Mouse (Mus musculus) 3134 (cell line): ENCODE results near the gene Gm42417.
A peak's percentile ranks its signal among the peaks of the same experiment; 100 is the strongest.

Experiments used
- DNase-seq: peaks from one replicate; pipeline ENCODE4 v3.0.0-alpha.2; 2011; ENCODE audit warnings: low spot score; ENCODE audit not compliant: insufficient read length; ENCODE audit errors: extremely low read depth

The Gm42417 gene

DNA sequence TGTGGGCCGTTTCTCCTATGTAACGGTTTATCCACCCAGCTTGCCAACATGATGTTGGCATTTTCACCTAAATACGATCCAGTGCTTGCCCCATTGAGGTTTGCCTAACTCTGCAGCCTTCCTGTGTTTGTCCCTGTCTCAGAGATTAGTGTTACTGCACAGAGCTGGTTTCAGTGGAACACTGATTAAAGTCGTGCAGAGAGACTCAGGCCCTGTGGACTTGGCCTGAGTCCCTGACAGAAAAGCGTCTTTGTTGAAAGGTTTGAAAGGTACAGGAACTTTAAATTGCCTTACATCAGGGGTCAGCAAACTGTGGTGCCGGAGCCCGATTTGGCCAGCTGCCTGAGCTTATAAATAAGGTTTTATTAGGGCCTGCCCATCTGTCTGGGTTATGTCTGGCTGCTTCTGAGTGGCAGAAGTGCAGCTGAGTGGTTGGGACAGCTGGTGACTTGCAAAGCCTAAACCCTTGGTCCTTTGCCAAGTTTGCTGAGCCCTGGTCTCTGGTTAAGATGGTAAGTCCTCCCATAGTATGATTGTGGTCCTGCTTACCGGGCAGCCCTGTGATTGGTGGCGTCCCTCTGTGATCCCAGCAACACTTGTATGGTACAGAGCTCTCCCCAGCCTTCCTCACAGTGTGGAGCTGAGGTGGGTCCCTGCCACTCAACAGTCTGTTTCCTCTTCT lies 15.8 kb downstream of the Gm42417 start:
- DNase-seq: no peak

DNA sequence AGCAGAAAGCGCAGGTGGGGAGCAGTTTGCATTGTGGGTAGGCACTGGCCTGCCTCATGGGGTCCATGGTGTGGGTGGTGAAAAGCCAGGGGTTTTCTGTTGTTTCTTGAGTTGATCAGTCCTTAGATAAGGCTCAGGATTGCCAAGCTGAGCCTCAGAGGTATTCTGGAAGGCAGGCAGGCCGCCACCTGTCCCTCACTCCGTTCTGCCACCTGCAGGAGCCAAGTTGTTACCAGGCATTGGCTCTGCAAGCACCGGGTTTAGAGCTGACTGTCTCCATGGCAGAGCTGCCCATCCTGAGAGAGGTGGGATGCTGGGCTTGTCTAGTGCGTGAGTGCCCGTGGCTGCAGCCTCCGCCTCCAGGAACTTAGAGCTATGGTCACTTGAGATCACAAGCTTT lies 17.0 kb downstream of the Gm42417 start:
- no peak for DNase-seq

DNA sequence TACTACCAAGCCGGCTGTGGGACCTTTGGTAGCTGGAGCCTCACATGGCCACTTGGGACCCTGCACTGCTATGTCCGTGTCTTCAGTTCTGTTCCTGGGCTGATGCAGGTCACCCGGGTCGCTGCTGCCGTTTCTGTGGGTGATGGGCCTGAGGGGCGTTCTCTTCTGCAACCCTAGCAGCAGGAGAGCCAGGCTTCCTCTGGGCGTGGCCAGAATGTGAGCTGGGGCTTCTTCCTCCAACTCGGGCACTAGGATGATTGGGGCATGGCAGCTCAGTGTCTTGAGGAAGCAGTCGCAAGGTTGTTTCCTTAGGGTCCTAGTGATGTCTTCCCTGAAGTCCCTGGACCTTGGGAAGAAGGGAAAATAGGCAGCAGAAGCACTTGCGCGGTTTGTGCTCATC lies 19.6 kb downstream of the Gm42417 start:
- DNase-seq: no peak

DNA sequence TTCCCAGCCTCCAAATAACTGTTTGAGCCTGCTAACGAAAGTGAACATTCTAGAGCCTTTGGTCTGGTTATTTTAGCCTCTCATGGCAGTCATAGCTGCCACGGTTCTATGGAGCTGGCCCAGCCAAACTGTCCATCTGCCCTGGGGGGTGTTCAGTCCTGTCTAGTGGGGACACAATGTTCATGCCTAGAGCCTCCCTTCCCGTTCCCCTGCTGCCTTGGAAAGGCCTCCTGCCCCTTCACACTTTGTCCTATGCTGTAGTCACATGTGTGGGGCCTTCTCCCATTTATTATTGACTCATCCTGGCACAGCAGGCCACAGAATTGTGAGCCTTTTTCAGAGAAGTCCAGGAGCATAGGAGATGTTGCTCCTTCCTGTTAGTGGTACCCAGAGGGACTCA lies 21.0 kb downstream of the Gm42417 start:
- DNase-seq: no peak

DNA sequence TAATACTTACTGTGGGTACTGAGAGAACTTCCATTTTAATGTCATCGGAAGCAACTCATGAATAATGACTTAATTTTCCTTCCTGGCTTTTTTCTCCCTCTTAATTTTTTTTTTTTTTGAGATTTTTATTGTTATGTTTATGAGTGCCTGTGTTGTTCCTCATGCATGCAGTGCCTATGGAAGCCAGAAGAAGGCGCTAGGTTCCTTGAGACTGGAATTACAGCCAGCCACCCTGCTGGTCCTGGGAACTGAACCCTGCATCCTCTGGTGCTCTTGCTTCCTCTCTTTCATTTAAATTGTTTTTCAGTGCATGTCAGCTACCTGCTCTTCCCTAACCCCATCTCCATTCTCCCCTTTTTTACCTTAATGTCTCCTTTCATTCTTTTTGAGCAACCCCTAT lies 25.5 kb downstream of the Gm42417 start:
- no peak for DNase-seq

DNA sequence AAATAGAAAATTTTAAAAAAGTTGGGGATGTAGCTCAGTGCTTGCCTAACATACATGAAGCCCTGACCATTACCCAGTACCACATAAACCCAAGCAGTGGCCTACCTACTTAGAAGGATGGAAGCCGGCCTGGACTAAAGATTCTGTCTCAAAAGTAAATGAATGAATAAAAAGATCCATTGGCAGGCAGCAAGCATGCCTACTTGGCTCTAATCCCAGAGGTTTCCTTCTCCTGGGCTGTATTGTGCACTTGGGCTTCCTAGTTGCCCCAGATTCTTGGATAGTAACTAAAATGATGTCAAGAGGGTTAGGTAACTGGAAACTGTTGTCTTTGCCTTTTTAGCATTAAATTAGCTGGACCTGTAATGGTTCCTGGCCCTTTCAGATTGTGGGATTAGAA lies 25.9 kb downstream of the Gm42417 start:
- DNase-seq: no peak

DNA sequence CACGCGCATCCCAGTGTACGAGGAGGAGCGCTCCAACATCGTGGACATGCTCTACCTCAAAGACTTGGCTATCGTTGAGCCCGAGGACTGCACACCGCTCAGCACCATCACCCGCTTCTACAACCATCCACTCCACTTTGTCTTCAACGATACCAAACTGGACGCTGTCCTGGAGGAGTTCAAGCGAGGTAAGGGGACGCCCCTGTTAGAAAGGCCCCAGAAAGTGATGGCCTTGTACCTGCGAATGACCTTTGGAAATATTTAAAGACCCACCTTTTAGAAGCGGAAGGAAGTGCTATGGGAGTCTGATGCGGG lies 26.3 kb downstream of the Gm42417 start:
- DNase-seq: no peak

DNA sequence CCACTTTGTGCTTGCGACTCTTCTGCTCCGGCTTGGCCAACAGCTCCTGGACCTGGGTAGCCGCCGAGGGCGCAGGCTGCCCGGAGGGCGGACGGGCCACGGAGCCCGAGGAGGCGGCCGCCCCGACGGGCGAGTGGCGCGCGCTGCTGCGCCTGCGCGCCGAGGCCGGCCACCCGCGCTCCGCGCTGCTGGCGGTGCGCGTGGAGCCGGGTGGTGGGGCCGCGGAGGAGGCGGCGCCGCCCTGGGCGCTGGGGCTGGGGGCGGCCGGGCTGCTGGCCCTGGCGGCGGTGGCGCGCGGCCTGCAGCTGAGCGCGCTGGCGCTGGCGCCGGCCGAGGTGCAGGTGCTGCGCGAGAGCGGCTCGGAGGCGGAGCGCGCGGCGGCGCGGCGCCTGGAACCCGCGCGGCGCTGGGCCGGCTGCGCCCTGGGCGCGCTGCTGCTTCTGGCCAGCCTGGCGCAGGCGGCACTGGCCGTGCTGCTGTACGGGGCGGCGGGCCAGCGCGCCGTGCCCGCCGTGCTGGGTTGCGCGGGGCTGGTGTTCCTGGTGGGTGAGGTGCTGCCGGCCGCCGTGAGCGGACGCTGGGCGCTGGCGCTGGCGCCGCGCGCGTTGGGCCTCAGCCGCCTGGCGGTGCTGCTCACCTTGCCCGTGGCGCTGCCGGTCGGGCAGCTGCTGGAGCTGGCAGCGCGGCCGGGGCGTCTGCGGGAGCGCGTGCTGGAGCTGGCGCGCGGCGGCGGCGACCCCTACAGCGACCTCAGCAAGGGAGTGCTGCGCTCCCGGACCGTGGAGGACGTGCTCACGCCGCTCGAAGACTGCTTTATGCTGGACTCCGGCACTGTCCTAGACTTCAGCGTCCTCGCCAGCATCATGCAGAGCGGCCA lies 26.9 kb downstream of the Gm42417 start:
- DNase-seq: peak; percentile 72

DNA sequence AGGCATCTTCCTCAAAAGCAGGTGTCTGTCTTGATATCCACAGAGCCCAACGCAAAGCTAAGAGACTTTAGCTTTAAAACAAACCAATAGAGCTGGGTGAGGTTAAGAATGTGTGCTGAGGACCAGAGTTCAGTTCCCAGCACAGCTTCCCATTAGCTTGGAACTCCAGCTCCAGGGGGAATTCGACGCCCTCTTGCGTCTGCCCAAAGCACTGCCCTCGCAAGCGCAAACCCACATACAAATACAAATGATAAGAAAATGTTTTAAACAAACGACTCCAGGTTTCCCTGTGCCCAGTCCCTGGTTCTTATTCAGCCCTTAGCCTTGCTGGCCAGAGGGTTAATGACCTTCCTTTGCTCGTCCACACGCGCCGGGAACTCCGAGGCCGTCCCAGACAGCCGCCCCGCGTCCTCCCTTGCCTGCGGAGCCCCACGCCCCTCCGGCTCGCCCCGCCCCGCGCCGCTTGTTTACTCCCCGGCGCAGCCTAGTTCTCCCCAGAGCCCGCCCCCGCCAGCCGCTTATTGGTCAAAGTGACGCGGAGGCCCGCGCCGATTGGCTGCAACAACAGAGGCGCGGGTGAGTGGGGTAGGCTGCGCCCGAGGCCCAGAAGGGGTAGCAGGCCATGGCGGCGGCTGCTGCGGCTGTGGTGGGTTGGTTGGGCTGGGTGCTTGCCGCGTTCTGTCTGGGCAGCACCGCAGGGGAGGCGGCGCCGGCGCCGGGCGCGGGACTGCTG lies 27.8 kb downstream of the Gm42417 start, which contains the start of gene Cnnm3:
TSS of gene Cnnm3 (plus strand) at position 579 of the 733 bp plus-strand sequence.
- DNase-seq: peak; percentile 98

DNA sequence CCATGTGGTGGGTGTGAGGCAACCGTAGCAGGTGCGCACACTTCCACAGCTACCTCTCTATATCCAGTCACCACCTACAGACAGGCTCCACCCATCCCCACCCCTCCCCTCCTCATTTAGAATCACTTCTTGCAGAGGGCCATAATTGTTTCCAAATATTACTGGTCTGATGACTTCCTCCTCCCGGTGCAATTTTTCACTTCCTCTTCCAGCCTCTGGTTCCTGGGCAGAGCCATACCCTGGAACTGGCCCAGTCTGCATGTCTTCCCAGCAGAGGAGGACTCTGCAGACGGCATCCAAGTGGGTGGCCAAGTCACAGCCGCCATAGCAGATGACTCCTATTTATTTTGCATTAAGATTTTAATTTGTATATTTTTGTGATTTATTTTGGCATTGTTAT lies 31.0 kb downstream of the Gm42417 start:
- DNase-seq: no peak

DNA sequence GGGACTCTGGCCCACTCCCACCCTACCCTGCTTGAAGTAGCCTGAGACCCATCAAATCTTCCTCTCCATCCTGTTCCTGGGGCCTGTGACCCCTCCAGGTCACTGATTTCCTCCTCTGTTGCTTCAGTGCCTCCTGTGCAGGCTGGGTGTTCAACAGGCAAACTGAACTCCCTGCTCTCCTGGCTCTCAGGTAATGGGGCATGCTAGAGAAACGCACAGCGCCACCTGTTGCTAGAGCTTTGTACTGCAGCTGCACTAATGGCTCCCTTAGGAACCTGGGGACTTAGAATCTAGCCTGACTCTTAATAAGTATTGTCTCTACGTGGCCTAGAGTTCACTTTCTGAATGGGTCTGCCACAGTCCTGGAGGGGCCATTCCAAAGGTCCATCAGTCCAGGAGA lies 38.0 kb downstream of the Gm42417 start:
- DNase-seq: no peak

DNA sequence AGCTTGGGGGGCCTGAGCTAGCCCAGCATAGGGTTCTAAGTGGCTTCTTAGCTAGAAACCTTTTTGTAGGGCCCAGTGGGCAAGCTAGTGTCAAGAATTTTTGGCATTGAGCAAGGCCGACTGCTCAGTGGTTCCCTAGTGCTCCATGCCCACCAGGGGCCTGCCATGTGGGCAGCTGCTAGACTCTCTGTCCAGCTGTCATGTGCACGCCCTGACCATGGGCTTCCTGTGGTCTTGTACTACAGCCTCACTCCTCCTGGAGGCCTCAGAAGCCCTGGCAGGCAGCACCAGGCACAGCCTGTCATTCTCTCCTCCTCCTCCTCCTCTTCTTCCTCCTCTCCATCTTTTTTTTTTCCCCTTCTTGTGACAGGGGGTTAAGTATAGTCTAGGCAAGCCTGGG lies 41.9 kb downstream of the Gm42417 start:
- no peak for DNase-seq

DNA sequence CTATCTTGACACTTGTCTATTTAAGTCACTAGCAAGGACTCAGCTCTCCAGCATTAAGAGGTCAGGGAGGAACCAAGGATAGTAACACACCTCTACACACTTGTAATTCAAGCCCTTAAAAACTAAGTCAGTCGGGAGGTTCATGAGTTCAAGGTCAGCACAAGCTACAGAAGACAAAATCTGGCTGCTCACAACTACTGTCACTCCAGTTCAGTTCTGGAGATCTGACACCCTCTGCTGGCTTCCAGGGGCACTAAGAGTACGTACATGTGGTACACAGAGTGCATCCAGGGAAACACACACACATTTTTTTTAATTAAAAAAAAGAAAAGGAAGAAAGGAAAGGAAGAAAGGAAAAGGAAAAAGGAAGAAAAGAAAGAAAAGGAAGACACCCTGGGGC lies 42.5 kb downstream of the Gm42417 start:
- no peak for DNase-seq

DNA sequence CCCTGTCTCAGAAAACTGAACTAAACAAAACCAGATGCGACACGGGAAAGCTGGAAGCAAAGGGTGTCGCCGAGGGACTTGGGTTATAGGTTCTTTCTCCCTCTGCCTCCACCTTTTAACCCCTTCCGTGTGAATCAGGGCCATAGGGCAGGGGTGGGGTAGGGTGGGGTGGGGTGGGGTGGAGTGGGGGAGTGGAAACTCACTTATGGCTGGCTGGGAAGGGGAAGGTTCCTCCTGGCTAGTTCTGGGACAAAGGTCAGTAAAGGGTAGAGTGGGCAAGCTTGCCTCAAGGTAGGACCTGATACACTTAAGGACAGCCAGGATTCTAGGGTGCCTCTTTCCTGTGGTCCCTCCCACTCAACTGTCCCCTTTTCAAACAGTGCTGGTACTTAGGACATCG lies 45.9 kb downstream of the Gm42417 start:
- DNase-seq: no peak

DNA sequence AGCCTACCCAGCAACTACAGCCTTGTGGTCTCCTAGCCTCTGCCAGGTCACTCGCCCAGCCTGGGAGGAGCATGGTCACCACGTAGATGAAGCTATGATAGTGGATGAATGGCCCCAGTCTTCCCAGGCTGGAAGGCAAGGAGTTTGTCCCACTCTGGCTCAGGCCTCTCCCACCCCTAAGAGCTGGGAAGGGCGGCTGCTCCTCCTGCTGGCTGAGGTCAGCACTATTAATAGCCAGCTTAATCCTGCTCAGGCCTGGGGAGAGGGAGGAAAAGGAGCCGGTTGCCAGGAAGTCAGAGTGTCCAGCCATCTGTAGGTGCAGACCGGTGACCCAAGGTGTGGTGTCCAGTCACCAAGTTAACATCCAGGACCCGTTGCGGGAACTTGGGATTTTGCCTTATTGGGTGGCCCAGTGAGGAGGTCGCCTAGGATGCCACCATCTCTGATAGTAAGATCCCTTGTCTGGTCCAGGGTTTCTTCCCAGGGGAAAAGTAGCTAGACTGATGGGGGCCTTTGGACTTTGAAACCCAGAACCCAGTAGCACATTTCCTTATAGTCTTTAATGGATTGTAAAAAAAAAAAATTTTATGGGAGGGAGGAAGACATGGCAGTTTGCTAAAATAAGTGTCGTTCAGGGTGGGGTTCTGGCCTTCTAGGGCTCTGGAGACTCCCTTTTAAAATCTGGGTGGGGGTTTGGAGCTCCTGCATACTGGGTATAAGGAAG lies 46.7 kb downstream of the Gm42417 start:
- peak; percentile 75 for DNase-seq

DNA sequence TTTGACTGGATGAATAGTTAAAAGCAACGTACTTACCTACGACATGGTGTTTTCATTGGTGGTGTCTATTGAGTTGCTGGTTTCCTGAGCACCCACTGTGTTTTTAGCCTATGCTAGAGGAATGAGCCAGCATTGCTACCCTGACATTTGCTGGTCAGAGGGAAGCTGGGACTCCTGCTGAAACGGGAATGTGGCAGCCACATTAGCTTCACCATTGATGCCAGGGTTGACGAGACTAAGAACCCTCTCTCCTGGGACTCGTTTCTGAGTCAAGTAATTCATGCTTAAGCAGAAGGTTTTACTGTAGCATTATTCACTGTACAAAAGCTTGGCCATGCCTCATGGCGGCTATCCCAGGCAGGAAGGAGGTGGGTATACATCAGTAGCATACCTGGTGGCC lies 49.6 kb downstream of the Gm42417 start:
- no peak for DNase-seq

DNA sequence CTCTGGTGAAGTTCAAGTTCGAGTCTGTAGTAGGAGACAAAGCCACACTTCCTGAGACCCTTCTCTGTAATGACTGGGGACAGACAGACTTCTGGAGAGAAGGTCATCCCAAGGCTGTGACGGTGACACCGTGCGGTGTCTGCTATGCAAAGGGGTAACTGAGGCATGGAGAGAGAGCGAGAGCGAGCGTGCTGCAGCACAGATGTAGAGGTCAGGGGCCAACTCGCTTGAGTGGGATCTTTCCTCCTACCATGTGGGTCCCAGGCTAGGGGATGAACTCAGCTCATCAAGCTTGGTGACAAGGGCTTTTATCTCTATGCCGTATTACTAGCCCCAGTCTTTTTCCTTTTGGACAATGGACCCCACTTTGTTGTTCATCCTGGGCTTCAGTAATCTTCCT lies 52.1 kb downstream of the Gm42417 start:
- DNase-seq: no peak

DNA sequence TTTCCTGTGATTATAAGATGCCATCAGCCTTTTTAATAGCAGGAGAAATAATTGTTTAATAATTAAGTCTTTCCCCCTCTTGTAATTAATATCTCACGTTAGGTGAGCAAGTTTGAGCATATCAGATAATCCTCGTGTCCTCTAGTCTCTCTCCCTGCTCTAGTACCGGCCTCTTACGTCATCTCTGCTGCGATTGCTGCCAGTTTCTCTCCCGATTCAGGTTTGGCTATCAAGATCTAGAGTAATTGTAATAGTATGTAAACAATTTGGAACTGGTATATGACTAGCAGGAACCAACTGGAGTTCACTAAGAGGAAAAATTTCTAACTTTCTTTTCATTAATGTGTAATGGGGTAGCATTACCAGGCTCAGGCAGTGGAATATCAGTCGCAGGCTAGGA lies 54.1 kb downstream of the Gm42417 start:
- DNase-seq: no peak

DNA sequence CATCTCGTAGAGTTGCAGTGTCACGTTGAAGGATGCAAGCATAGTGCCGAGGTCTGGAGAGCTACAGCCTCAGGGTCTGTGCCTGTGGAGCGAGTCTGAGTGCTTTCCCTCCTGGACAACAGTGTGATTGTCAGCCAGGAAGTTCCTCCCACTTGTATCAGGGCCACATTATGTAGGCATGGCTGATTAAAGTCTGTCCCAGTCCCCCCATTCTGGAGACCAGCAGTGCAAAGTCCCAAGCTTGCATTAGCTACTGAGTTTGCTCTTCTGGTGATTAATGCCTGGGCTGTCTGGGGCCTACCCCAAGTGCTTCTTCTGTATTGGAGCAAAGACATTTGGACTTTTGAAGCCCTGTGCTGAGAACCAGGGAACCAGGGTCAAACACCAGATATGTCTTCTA lies 55.4 kb downstream of the Gm42417 start:
- DNase-seq: no peak
